Mouse (Mus musculus): Measurements from ENCODE around the gene Ifi207. TPM values are rescaled to one million over a fixed set of nuclear protein-coding genes. Genes with fewer than 3 reads are reported as not detected.
"Not testable (repeated sequence)": the region's sequence is repeated elsewhere in the genome, so short reads cannot be mapped to it uniquely, and the experiment has no call there.

Gene Ifi207
- 1 to 10 TPM; 2.2 to 2.9 TPM for total RNA-seq (2021)
- long read RNA-seq, experiment 1, partial matches to known transcripts = 0 of 1 reads
- long read RNA-seq, experiment 1, other reads (novel, unspliced or antisense) = 0 of 1 reads
- long read RNA-seq, experiment 2 = 0 reads

DNA sequence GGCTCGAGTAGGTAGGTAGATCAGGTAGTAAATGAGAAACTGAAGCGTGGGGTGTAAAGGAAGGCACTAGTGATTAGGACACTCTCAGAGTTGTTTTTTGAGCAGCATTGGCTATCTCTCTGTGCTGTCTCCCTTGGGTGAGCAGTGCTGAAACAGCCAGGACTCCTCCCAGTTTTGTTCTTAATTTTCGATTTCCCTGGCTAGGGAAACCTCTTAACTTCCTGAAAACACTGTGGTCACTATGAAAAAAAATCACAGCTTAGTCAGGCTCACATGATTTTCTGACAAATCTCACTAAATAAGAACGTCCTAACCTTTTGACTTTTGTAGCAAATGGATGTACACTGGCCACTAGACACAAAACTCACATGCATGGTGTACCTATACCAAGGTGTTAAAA is at the start of gene Ifi207:
Gene Ifi207, minus strand, starts transcription at position 92 of the 400 bp plus-strand sequence.
- DNase-seq = peak; percentile 49

DNA sequence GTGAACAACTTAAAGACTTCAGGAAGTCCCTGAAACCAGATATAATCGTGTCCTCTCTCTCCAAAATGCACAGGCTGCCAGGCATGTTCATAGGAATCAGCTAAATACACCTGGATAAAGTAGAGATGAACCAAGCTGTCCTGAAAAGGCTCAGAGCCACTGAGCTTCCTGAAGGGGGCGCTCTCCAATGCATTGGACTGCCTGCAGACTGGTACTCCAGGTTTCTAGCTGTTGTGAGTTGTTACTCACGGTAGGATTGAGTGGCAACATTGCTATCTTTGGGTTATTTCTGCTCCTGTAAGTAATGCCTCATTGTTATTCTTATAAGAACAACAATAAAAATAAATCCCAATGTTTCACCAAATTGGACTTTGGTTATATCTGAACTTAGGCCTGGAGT is 31.9 kb upstream of the Ifi207 start:
- DNase-seq = not testable (repeated sequence)

DNA sequence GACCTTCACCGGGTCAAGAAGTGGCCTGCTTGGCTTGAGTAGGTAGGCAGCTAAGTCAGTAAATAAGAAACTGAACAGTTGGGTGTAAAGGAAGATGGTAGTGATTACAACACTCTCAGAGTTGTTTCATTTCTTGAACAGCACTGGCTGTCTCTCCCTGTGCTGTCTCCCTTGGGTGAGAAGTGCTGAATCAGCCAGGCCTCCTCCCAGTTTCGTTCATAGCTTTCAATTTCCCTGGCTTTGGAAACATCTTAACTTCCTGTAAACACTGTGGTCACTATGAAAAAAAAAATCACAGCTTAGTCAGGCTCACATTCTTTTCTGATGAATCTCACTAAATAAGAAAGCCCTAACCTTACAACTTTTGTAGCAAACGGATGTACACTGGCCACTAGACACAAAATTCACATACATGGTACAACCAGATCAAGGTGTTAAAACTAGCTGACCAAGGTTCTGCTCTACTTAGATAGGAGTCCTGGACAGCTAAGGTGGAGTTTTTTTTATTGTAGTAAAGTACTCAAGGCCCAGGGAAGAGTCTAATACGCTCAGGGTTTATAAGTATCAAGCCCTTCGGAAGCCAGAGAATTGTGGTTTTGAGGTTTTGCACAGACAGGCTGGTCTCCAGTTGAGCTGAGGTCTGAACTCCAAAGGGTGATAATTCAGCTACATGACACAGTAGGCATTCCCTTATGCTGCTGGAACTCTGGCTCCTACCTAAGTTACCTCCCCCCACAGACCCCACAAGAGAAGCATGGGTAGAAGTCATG is 25.5 kb upstream of the Ifi207 start, which contains the start of gene Ifi204:
Gene Ifi204, minus strand, starts transcription at position 96 of the 770 bp plus-strand sequence.
- peak; percentile 76 for DNase-seq

DNA sequence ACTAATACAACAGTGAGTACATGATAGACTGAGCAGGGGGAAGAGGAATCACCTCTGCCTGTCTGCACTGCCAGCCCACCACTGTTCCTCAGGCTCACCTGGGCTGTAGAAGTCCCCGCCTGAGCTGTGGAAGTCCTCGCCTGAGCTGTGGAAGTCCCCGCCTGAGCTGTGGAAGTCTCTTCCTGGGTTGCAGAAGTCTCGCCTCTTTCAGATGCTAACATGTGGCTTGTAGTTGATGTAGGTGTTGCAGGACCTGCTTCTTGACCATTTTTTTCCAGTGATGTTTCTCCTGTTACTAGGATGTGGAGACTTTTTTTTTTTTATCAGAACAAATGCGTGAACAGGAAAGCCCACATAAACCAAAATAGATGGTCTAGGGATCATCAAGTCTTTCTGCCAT is 18.5 kb upstream of the Ifi207 start:
- DNase-seq = not testable (repeated sequence)

DNA sequence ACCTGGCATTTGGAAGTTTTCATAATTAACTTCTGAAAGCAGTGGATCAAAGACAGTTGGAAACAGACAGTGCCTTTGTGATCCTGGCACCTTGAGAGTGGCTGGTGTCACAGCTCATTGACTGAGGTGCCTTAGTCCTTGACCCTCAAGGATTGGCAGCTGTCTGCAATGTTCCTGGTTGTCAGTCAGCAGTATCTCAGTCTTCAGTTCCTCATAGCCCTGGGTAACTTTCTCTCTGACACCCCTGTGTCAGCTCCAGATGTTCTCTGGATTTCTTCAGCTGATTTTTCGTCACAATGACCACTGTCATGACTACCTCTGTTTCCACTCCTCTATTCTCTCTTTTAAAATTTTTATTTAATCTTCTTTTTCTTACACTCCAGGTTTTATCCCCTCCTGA is 715 bp upstream of the Ifi207 start:
- DNase-seq = no peak

DNA sequence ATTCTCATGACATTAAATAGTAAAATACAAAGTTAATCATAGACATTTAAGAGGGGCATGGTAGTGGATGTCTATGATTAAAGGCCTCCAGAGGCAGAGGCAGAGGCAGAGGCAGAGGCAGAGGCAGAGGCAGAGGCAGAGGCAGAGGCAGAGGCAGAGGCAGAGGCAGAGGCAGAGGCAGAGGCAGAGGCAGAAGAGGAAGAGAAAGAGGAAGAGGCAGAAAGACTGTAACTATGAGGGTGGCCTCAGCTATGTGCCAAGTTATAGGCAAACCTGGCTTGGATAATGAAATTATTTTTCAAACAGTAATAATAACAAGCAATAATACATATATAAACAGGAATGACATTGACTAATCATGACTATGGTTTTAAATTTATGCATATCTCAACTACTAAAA is 1.0 kb downstream of the Ifi207 start:
- no peak for DNase-seq

DNA sequence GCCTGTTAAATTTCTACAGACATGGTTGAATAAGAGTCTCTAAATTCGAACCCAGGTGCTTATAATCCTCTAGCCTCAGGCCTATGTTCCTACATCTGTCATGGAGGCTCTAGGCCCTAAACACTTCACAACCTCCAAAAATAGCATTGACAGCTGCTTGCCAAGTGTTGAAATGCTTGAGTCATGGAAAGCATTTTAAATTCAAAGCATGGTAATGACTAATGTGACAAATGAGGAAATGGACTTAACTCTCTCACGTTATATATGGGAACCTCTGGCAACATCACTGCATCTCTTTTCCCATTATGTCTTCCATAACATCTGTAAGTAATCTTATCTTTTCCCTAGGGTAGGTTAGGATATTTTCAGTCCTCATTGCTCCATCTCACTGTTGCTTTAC is 4.6 kb downstream of the Ifi207 start:
- no peak for DNase-seq

DNA sequence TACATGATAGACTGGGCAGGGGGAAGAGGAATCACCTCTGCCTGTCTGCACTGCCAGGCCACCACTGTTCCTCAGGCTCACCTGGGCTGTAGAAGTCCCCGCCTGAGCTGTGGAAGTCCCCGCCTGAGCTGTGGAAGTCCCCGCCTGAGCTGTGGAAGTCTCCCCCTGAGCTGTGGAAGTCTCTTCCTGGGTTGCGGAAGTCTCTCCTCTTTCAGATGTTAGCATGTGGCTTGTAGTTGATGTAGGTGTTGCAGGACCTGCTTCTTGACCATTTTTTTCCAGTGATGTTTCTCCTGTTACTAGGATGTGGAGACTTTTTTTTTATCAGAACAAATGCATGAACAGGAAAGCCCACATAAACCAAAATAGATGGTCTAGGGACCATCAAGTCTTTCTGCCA is 6.5 kb downstream of the Ifi207 start:
- DNase-seq = not testable (repeated sequence)

DNA sequence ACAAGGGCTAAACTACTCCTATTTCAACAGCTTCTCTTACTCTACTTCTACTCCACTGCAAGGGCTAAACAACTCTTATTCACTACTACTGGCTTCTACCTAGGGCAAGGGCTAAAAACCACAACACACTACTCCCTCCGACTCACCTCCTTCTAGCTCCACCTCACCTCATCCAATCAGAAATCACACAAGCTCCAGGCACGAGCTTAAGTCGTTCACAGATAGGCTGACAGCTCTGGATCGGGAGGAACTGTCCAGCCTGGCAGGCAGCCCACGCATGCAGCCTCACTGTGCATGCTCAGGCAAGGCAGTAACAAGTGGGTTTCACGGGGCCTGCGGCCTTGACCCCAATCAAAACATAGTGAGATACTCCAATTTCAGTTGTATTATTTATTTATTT is 8.3 kb downstream of the Ifi207 start:
- DNase-seq = no peak

DNA sequence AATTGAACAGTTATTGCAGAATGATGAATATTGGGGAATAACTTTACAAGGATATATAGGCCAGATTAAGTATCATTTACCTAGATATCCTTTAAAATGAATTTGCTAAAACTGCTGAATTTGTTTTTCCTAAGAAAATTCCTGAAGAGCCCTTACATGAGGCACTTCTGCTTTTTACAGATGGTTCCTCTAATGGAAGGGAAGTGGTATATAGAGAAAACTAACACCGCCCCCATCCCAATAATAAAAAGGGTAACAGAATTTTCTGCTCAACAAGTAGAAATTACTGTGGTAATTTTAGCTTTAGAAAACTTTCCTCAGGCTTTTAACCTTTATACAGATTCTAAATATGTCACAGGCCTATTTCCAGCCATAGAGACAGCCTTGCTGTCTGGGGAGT is 47.3 kb downstream of the Ifi207 start:
- DNase-seq = no peak

DNA sequence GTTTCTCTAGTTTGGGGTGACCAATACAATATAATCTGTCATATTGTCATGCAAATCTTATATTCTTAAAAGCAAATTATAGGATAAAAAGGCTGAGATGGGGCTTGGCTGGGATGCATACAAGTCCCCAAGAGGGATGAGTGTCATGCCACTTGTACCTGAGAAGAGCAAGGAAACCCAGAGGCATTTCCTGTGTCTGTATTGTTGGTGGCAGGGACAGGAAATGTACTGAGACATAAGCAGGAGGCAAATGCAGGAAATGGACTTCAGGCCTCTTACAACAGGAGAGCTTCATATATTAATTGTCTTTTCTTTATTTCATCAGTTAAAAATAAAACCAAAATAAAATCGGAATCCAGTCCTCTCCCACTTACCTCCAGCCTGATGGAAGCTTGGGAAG is 62.9 kb downstream of the Ifi207 start:
- not testable (repeated sequence) for DNase-seq

DNA sequence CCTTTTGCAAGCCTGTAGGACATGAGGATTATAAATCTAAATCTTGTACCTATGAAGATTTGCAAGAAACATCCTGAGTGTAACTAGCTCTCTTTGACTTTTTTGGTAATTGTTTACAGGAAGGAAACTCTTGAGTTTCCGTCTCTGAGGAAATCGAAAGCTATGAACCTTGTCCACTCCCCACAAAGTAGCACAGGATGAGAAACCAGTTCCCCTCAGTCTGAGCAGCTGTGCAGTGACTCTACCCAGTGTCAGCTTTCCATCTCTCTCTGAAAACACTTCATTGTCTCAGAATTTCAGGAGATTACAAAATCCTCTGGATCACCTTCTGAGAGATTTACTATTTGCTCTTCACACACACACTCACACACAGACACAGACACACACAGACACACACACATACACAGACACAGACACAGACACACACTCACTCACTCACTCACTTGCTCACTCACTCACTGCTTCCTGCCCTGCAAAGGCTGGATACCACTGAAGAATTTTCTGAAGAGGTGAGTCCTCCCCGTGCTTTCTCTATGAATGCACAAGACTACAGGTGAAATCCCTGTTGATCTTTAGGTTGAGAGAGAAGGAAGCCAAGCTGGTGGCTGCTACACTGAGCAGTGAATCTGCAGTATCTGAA is 68.0 kb downstream of the Ifi207 start, which contains the start of gene Ifi208:
Gene Ifi208, plus strand, starts transcription at position 218 of the 640 bp plus-strand sequence.
- DNase-seq = not testable (repeated sequence)

Other genes with a start within 250 kb of the Ifi207 start
- not detected for gene Ifi214, start 205.8 kb downstream of the Ifi207 start, total RNA-seq (2021)
- under 1 TPM in 1 of 2 experiments, not detected in 1; 0.19 TPM for gene Ifi213, start 142.5 kb downstream of the Ifi207 start, total RNA-seq (2021)
- under 1 TPM; 0.10 to 0.16 TPM for gene Ifi209, start 110.8 kb downstream of the Ifi207 start, total RNA-seq (2021)
- gene Ifi208, start 68.1 kb downstream of the Ifi207 start, total RNA-seq (2021) = under 1 TPM in 1 of 2 experiments, not detected in 1; 0.19 TPM
- 1 to 10 TPM; 2.7 to 3.6 TPM for gene Ifi204, start 25.2 kb upstream of the Ifi207 start, total RNA-seq (2021)
- 1 to 10 TPM; 1.5 to 3.0 TPM for gene Ifi211, start 171.3 kb upstream of the Ifi207 start, total RNA-seq (2021)
- gene Mndal, start 200.7 kb upstream of the Ifi207 start, total RNA-seq (2021) = 1 to 10 TPM; 3.8 to 4.6 TPM
- 1 to 10 TPM; 4.0 to 5.2 TPM for gene Ifi203, start 200.9 kb upstream of the Ifi207 start, total RNA-seq (2021)
- not detected for gene Ifi202b, start 241.0 kb upstream of the Ifi207 start, total RNA-seq (2021)